Mouse (Mus musculus): ENCODE measurements around the gene Mgl2. TPM values are rescaled to one million over a fixed set of nuclear protein-coding genes. Genes with fewer than 3 reads are reported as not detected.

Mgl2 gene
- total RNA-seq, 1 experiment: 1.8 TPM

- Histone ChIP-seq H3K36me3 (ENCODE audit: control insufficient read depth, insufficient read depth, low read length, poor library complexity, severe bottlenecking) (no peaks in the 10 kb centered on the region), H3K4me1 (ENCODE audit: control insufficient read depth in 2 of 2, insufficient read depth in 2 of 2, low read length in 2 of 2, poor library complexity in 1 of 2) (peaks cover 0 to 4% of the 10 kb centered on the region in 2 experiments; a peak in 1 of 4 replicates), H3K27ac (ENCODE audit: insufficient read depth, low read depth, low read length, poor library complexity, severe bottlenecking) (no peak overlapping the region), H3K4me3 (ENCODE audit: insufficient read depth in 1 of 2, low read depth in 1 of 2, low read length in 2 of 2, poor library complexity in 1 of 2, severe bottlenecking in 1 of 2) (no peak overlapping the region), H3K9me3 (ENCODE audit: control insufficient read depth, insufficient read depth, low read depth, low read length) (no peaks in the 10 kb centered on the region), H3K9ac (ENCODE audit: insufficient read depth, low read depth, low read length, poor library complexity, severe bottlenecking) (no peak overlapping the region)
- TF ChIP-seq MAFK (IDR thresholded peaks at IDR 0.05; ENCODE audit: insufficient read depth, low read depth, low read length) (no peak), HCFC1 (IDR thresholded peaks at IDR 0.05; ENCODE audit: borderline replicate concordance, insufficient read depth, low read length) (no peak), CHD2 (IDR thresholded peaks at IDR 0.05; ENCODE audit: low read depth, low read length) (no peak), ZC3H11A (IDR thresholded peaks at IDR 0.05; ENCODE audit: borderline replicate concordance, low read depth, low read length) (no peak), ZNF384 (IDR thresholded peaks at IDR 0.05; ENCODE audit: low read depth, low read length) (no peak)
- in situ Hi-C loops (cut with MboI; ENCODE audit: low sequenced_read_pairs in 2 of 2, unreplicated experiment in 2 of 2): no loop called here
- no peak for DNase-seq (ENCODE audit: low read depth, low spot score)
Measured at GRCm38 (mm10) chr11:70097396-70097795, 32.7 kb upstream of the Mgl2 start.

DNA sequence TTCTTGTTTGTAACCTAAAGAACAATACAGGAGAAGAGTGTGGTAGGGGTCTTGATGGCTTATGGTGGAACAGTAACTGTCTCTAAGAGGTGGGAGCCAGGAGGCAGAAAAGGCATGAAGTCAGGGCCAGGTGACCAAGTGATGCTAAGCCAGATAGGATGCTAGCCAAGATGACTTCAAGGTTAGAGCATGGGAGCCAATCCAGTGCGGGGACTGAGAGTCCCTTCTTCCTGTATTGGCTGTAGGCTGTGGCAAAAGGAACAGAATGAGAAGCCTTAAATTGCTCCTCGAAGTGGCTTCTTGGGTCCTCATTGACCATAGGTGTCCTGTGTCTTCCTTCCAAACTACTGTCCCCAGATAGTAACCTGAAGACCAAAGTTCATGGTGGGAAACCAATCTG is 31.0 kb upstream of the Mgl2 start:
- H3K9me3 ChIP-seq (ENCODE audit: control insufficient read depth, insufficient read depth, low read depth, low read length): no peaks in the 10 kb centered on the region
- H3K9ac ChIP-seq (ENCODE audit: insufficient read depth, low read depth, low read length, poor library complexity, severe bottlenecking): no peak overlapping the region
- no peaks in the 10 kb centered on the region for H3K36me3 ChIP-seq (ENCODE audit: control insufficient read depth, insufficient read depth, low read length, poor library complexity, severe bottlenecking)
- in situ Hi-C loops (cut with MboI; ENCODE audit: low sequenced_read_pairs in 2 of 2, unreplicated experiment in 2 of 2): no loop called here
- no peak overlapping the region for H3K4me3 ChIP-seq (ENCODE audit: insufficient read depth in 1 of 2, low read depth in 1 of 2, low read length in 2 of 2, poor library complexity in 1 of 2, severe bottlenecking in 1 of 2)
- TF ChIP-seq ZNF384 (IDR thresholded peaks at IDR 0.05; ENCODE audit: low read depth, low read length) (no peak), ZC3H11A (IDR thresholded peaks at IDR 0.05; ENCODE audit: borderline replicate concordance, low read depth, low read length) (no peak), MAFK (IDR thresholded peaks at IDR 0.05; ENCODE audit: insufficient read depth, low read depth, low read length) (no peak), HCFC1 (IDR thresholded peaks at IDR 0.05; ENCODE audit: borderline replicate concordance, insufficient read depth, low read length) (no peak), CHD2 (IDR thresholded peaks at IDR 0.05; ENCODE audit: low read depth, low read length) (no peak)
- no peak for DNase-seq (ENCODE audit: low read depth, low spot score)
- H3K4me1 ChIP-seq (ENCODE audit: control insufficient read depth in 2 of 2, insufficient read depth in 2 of 2, low read length in 2 of 2, poor library complexity in 1 of 2): peaks cover 0 to 4% of the 10 kb centered on the region in 2 experiments; a peak in 1 of 4 replicates
- no peak overlapping the region for H3K27ac ChIP-seq (ENCODE audit: insufficient read depth, low read depth, low read length, poor library complexity, severe bottlenecking)

GRCm38 (mm10) chr11:70099809-70100208 is 30.3 kb upstream of the Mgl2 start:
- Histone ChIP-seq H3K9ac (ENCODE audit: insufficient read depth, low read depth, low read length, poor library complexity, severe bottlenecking) (no peak overlapping the region), H3K4me1 (ENCODE audit: control insufficient read depth in 2 of 2, insufficient read depth in 2 of 2, low read length in 2 of 2, poor library complexity in 1 of 2) (peaks cover 0 to 4% of the 10 kb centered on the region in 2 experiments; a peak in 1 of 4 replicates), H3K27ac (ENCODE audit: insufficient read depth, low read depth, low read length, poor library complexity, severe bottlenecking) (no peak overlapping the region), H3K4me3 (ENCODE audit: insufficient read depth in 1 of 2, low read depth in 1 of 2, low read length in 2 of 2, poor library complexity in 1 of 2, severe bottlenecking in 1 of 2) (no peak overlapping the region), H3K9me3 (ENCODE audit: control insufficient read depth, insufficient read depth, low read depth, low read length) (no peaks in the 10 kb centered on the region), H3K36me3 (ENCODE audit: control insufficient read depth, insufficient read depth, low read length, poor library complexity, severe bottlenecking) (no peaks in the 10 kb centered on the region)
- in situ Hi-C loops (cut with MboI; ENCODE audit: low sequenced_read_pairs in 2 of 2, unreplicated experiment in 2 of 2): no loop called here
- no peak for TF ChIP-seq HCFC1 (IDR thresholded peaks at IDR 0.05; ENCODE audit: borderline replicate concordance, insufficient read depth, low read length)
- no peak for TF ChIP-seq ZC3H11A (IDR thresholded peaks at IDR 0.05; ENCODE audit: borderline replicate concordance, low read depth, low read length)
- no peak for TF ChIP-seq ZNF384 (IDR thresholded peaks at IDR 0.05; ENCODE audit: low read depth, low read length)
- no peak for TF ChIP-seq MAFK (IDR thresholded peaks at IDR 0.05; ENCODE audit: insufficient read depth, low read depth, low read length)
- no peak for TF ChIP-seq CHD2 (IDR thresholded peaks at IDR 0.05; ENCODE audit: low read depth, low read length)
- DNase-seq (ENCODE audit: low read depth, low spot score): no peak

DNA sequence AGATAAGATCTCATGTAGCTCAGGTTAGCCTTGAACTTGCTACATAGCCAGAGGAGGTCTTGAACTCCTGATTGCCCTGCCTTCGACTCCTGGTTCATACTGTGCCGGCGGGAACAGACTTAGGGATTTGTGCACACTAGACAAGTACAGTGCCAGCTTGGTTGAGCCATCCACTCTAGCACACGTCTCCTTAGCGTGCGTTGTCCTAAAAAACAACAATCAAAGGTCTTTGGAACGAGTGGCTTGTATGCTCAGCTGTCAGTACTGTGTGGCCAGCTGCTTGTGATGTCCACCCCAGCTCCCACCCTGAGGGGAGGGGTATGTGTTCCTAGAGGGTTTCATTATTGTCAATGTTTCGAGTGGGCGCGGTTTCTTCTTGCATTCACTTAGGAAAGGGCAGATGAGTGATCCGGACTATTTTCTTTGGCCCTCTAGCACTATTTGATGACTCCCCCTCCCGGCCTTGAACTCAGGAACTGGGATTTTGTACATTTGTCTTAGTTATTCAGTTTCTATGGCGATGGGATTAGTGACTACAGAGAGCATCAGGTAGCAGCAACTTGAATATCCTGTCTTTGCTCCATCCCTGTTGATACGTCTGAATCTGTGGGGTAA is 26.3 kb upstream of the Mgl2 start:
- H3K4me1 ChIP-seq (ENCODE audit: control insufficient read depth in 2 of 2, insufficient read depth in 2 of 2, low read length in 2 of 2, poor library complexity in 1 of 2): no peaks in the 10 kb centered on the region
- in situ Hi-C loops (cut with MboI; ENCODE audit: low sequenced_read_pairs in 2 of 2, unreplicated experiment in 2 of 2): no loop called here

More for the DNA sequence above, 26.3 kb upstream of the Mgl2 start:
- Histone ChIP-seq H3K36me3 (ENCODE audit: control insufficient read depth, insufficient read depth, low read length, poor library complexity, severe bottlenecking) (no peaks in the 10 kb centered on the region), H3K9me3 (ENCODE audit: control insufficient read depth, insufficient read depth, low read depth, low read length) (no peaks in the 10 kb centered on the region), H3K27ac (ENCODE audit: insufficient read depth, low read depth, low read length, poor library complexity, severe bottlenecking) (no peak overlapping the region), H3K4me3 (ENCODE audit: insufficient read depth in 1 of 2, low read depth in 1 of 2, low read length in 2 of 2, poor library complexity in 1 of 2, severe bottlenecking in 1 of 2) (no peak overlapping the region), H3K9ac (ENCODE audit: insufficient read depth, low read depth, low read length, poor library complexity, severe bottlenecking) (no peak overlapping the region)
- no peak for TF ChIP-seq ZC3H11A (IDR thresholded peaks at IDR 0.05; ENCODE audit: borderline replicate concordance, low read depth, low read length)
- TF ChIP-seq ZNF384 (IDR thresholded peaks at IDR 0.05; ENCODE audit: low read depth, low read length): no peak
- TF ChIP-seq MAFK (IDR thresholded peaks at IDR 0.05; ENCODE audit: insufficient read depth, low read depth, low read length): no peak
- TF ChIP-seq HCFC1 (IDR thresholded peaks at IDR 0.05; ENCODE audit: borderline replicate concordance, insufficient read depth, low read length): no peak
- DNase-seq (ENCODE audit: low read depth, low spot score): no peak
